Mouse (Mus musculus): ENCODE measurements at regions not wholly inside any gene's neighbourhood (a gene's known extent, or its start where the extent isn't known, plus 50 kb on each side); places are given as distances from the start of the nearest gene placed in this dataset.

DNA sequence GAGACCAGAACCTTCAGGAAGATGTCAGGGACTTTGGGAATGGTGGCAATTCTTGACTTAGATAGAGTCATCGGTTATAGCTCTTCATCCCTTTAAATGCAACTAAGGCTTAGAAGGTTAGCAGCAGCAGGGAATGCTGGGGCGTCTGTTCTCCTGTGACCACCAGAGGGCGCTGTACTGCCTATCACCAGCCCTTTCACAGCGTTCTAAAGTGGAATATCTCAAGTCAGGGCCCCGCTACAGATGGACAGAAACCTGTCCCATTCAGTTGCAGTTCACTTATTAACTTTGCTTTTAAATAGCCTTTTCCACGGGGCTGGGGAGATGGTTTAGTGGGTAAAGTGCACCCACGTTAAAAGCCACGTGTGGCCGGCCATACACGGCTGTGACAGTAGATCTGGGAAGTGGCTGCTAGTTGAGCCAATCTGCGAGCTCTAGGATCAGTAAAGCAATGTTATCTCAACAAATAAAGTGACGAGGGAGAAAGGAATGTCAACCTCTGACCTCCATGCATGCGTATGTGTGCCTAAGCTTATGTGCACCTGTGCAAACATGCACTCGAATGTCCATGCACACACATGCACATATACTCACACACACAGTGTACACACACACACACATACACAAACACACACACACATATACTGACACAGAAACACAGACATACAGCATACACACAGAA lies 104.3 kb downstream of the Fam168b start:
- DNase-seq, result peak; percentile 49 to 75
- intact Hi-C loops (cut with DNase I), result loop anchor here (2.0 to 5.0 kb wide), 2 partner anchors 130 to 159 kb away; no protein-coding TSS in a partner anchor

DNA sequence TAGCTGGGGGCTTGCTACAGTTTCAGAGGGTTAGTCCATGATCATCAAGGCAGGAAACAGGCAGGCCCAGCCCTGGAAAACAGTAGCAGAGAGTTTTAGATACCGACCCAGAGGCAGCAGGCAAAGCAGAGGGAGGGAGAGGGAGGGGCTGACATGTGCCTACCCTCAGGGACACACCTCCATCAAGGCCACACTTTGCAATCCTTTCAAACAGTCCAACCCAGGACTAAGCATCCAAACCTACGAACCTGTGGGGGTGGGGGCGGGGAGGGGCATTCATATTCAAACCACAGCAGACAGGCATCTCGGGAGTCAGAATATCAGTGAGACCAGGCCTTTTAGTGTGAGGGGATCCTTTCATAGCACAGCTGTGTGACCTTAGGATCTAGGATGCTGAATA lies 103.2 kb downstream of the Fam168b start:
- no peak for DNase-seq
- intact Hi-C loops (cut with DNase I), result loop anchor here (2.0 to 5.0 kb wide), 2 partner anchors 129 to 158 kb away; no protein-coding TSS in a partner anchor

DNA sequence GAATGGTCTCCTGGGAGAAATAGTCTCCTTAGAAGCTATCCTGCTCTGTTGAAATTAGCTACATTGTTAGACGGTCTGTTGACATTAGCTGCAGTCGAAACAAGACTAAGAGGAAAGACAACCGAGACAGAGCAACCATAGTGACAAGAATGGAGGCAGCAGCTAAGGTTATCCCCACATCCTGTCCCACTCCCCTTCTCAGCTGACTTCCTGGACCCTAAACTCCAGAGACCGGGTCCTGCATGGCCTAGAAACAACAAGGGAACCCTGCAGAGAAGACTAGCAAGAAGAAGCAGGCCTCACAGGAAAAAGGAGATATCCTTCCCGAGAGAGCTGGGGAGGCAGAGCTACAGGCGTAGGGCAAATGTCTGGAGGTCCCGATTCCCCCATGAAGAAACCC lies 102.0 kb downstream of the Fam168b start:
- intact Hi-C loops (cut with DNase I), result no loop called here
- no peak for DNase-seq

DNA sequence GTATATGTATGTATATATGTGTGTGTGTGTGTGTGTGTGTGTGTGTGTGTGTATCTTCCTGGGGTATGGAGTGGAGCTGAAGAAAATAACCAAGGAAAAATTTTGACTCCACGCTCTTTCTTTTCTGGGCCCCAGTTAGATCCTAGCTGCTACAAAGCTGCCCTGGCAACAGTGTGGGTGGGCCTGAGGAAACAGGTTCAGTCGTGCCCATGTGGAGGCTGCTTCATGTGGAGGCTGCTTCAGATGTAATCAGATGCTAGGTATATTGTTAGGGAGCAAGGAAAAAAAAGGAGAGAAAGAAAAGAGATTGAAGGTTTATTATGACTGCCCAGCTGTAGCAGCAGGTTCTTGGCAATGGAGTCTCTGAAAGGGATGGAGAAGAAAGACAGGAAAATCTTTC lies 100.6 kb downstream of the Fam168b start:
- DNase-seq, result no peak
- intact Hi-C loops (cut with DNase I), result no loop called here

DNA sequence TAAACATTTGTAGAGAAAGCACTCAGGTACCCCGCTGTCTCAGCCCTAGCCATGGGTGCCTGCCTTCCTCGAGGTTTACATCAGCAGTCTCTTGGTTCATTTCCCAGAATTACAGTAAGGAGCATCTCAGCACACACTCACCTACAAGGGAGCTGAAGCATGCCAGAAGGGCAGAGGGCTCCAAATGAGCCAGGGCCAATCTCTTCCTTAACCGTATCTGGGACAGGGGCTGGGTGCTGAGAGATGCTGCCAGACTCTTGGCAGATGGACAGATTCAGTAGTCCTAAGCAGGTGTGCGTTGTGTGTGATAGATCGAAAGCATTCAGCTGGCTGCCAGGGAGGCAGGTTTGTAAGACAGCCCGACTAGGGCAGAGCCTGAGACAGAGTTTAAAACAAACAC lies 97.0 kb downstream of the Fam168b start:
- intact Hi-C loops (cut with DNase I), result no loop called here
- no peak for DNase-seq

DNA sequence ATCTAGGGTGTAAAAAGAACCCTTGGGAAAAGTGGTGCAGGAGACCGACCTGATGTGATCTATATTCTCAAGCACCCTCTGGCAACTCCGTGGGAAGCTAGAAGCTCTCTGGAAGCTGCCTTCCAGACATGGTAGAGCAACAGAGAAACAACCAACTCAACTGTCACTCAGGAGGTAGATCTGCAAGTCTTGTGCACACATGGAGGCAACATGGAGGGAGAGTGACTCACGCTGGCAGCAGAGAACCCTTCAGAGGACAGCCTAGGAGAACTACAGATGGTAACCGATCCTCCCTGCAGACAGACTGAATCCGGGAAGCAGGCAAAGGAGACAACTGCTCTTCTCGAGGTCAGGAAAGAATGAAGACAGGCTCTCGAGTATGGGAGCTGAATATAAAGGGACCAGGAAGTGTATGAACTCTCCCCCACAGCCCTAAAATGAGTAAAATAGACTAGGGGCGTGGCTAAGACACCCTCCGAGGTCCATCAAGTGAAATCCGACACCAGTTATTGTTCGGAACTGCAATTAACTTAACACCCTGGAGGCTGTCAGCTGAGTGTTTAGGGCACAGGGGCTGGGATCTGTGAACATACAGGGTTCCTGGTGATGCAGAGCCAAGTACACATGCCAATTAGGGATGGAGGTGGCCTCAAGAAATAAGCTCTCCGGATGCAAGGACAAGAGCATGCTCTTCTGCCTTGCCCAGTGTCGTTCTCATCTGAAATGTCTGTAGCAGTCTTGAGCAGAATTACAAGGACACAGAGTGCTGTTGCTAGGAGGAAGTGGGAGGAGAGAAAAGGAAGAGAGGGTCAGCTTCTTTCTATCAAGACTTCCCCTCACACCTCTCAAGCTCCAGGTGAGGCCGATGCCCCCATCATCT lies 93.5 kb downstream of the Fam168b start:
- no peak for DNase-seq
- intact Hi-C loops (cut with DNase I), result no loop called here

DNA sequence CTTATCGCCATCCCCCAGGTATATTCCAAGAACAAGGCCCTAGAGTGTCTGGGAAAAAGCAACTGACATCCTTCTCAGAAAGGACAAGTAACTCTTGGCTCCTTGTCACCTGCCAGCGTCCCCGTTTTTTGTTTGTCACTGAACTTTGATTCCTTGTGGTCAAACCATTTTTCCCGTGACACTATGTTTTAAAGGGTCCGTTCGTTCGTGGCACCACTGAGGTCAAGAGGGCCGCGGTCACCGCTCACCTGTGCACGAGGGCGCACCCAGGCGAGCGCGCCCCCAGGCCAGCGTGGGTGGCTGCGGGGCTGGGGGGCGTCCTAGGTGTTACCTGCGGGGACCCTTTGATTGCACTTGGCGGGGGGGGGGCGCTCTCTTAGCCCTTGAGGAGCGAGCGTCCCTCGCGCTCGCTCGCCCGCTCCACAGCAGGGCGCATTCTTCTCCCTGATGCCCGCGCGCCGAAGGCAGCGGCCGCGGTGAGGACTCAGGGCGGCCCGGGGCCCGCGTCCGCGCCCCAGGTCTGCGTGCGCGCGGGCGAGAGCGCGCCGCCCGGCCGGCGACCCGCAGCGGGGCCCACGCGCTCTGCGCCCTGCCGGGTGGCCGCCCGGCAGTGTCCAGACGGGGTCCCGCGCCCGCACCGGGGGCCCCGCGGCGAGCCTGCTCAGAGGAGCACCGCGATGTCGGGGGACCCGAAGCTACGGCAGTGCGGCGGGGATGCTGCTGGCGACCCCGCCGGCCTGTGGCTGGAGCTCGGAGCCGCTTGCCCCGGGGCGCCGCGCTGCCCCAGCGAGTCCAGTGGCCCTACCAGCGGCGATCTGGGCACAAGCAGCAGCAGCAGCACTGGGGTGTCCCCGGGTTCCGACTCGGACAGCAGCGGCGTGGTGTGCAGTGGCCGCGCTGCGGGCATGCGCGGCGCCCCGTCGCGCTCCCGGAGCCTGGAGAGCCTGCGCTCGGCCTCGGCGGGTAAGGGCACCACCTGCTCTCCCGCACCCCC lies 92.5 kb downstream of the Fam168b start:
- intact Hi-C loops (cut with DNase I), result no loop called here

DNA sequence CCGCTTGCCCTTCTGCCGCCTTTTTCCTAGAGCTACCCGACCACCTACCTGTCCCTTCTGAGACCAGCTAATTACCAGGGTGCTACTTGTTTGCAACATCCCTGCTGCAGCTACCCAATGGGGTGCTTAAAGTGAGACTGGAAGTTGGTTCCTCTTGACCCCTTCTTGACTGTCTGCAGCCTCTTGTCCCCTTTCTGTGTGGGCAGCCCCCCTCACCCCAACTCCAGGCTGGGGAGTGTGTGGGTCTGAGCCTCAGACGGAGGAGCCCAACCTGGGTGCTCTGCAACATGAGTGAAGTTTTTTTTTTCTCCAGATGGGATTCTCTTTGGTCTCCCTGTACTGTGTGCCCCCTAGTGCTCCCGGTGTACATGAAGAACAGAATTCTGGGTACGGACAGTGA lies 91.7 kb downstream of the Fam168b start:
- DNase-seq, result no peak
- intact Hi-C loops (cut with DNase I), result no loop called here

More for the DNA sequence above, 92.5 kb downstream of the Fam168b start:
- peak; percentile 5 to 7 for DNase-seq

DNA sequence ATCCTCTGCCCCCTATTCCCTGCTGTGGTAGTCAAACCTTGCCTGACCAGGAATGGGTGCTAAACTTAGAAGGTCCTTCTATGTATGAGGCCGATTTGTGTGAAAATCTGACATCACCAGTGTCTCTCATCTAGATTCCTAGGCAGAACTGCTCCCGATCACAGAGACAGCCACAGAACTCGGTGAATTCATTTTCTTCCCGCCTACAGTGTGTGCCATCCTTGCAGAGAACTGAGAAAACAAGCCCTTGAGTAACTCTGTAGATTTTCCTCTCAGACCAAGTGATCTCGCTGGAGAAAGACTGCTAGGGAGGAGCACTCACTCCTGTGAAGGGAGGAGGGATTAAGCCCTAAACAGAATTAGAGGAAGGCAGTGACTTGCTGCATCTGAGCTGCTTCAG lies 89.3 kb downstream of the Fam168b start:
- intact Hi-C loops (cut with DNase I), result no loop called here
- no peak for DNase-seq

DNA sequence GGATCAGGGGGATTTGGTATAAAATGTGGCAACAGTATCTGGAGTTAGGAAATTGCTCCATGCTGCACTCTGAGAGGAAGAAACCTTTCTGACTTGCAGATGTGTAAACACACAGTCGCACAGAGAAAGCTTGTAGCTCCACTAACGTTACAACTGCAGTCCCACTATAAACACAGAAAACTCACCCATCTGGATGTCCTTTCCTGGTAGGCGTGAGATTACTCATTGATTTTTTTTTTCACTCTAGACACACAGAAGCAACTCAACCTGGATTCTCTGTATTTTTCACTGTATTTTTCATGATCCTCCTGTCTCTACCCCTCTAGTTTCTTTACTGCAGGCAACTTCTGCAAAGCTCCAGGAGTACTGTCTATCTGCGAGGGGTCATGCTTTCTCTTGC lies 82.3 kb downstream of the Fam168b start:
- DNase-seq, result no peak
- intact Hi-C loops (cut with DNase I), result no loop called here

DNA sequence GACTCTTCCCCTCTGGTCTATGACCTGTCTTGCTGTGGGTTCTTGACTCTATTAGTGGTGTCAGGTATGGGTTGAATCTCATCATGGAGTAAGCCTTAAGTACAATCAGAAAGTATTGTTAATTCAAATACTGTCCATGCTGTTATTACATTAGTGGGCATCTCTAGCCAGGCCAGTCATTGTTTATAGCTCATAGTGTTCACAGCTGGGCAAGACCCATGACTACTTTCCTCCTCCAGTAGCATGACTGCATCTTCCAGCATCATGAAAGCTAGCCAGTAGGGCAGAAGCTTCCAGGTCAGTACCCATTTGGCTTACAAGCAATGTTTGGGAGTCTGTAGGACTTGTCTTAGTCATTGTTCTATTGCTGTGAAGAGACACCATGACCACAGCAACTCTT lies 81.4 kb downstream of the Fam168b start:
- DNase-seq, result no peak
- intact Hi-C loops (cut with DNase I), result no loop called here

DNA sequence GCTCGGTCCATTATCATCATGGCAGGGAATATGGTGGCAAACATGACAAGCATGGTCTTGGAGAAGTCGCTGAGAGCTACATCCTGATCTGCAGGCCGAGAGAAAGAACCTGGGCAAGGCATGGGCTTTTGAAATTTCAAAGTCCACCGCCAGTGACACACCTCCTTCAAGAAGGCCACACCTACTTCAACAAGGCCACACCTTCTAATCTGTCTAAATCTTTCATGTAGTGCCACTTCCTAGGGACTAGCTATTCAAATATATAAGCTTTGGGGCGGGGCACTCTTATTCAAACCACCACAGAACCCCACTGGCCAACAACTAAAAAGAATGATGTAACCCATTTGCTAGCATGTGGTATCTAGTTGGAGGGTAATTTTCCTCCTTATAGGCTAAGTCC lies 81.0 kb downstream of the Fam168b start:
- DNase-seq, result no peak
- intact Hi-C loops (cut with DNase I), result no loop called here
